Mouse (Mus musculus): ENCODE data around the gene Macrod2. TPM values are rescaled to one million over a fixed set of nuclear protein-coding genes. Genes with fewer than 3 reads are reported as not detected.

The Macrod2 gene
- total and polyA plus RNA-seq, 2 experiments: 2.0 to 3.3 TPM

GRCm38 (mm10) chr2:141308406-141308805, 913.3 kb downstream of the Macrod2 start:
- Histone ChIP-seq H3K79me2 (ENCODE audit: control insufficient read depth, insufficient read depth, low read length) (no peaks in the 10 kb centered on the region), H3K4me1 (ENCODE audit: control insufficient read depth, insufficient read depth, low read length) (no peaks in the 10 kb centered on the region), H3K27me3 (ENCODE audit: control insufficient read depth, insufficient read depth, low read length) (no peaks in the 10 kb centered on the region), H3K27ac (replicated peaks; ENCODE audit: insufficient read depth, low read depth, low read length) (no peak overlapping the region), H3K4me3 (ENCODE audit: insufficient read depth, low read depth, low read length) (no peak overlapping the region), H3K36me3 (ENCODE audit: control insufficient read depth, insufficient read depth, low read length) (no peaks in the 10 kb centered on the region), H3K9ac (ENCODE audit: low read depth, low read length) (no peak overlapping the region)
- DNase-seq (ENCODE audit: extremely low read depth, low read depth, low spot score): no peak
- TF ChIP-seq POLR2A (IDR thresholded peaks at IDR 0.05; ENCODE audit: extremely low read depth, insufficient read depth, low read length) (no peak), CTCF (IDR thresholded peaks at IDR 0.05; ENCODE audit: low read depth, low read length) (no peak)
- WGBS: 82% methylated on average over 3 of the region's 3 CpGs

- no peaks in the 10 kb centered on the region for H3K4me1 ChIP-seq (ENCODE audit: control insufficient read depth, insufficient read depth, low read length)
- H3K36me3 ChIP-seq (ENCODE audit: control insufficient read depth, insufficient read depth, low read length): no peaks in the 10 kb centered on the region
- no peak overlapping the region for H3K27ac ChIP-seq (replicated peaks; ENCODE audit: insufficient read depth, low read depth, low read length)
- no peak for DNase-seq (ENCODE audit: extremely low read depth, low read depth, low spot score)
- H3K27me3 ChIP-seq (ENCODE audit: control insufficient read depth, insufficient read depth, low read length): no peaks in the 10 kb centered on the region
- WGBS: 85% methylated on average over 10 of the region's 10 CpGs
- H3K9ac ChIP-seq (ENCODE audit: low read depth, low read length): no peak overlapping the region
- H3K79me2 ChIP-seq (ENCODE audit: control insufficient read depth, insufficient read depth, low read length): no peaks in the 10 kb centered on the region
- no peak for TF ChIP-seq POLR2A (IDR thresholded peaks at IDR 0.05; ENCODE audit: extremely low read depth, insufficient read depth, low read length)
- H3K4me3 ChIP-seq (ENCODE audit: insufficient read depth, low read depth, low read length): no peak overlapping the region
Observed at GRCm38 (mm10) chr2:141312136-141312948, 917.2 kb downstream of the Macrod2 start.

- TF ChIP-seq CTCF (IDR thresholded peaks at IDR 0.05; ENCODE audit: low read depth, low read length) (no peak), POLR2A (IDR thresholded peaks at IDR 0.05; ENCODE audit: extremely low read depth, insufficient read depth, low read length) (no peak)
- H3K27me3 ChIP-seq (ENCODE audit: control insufficient read depth, insufficient read depth, low read length): no peaks in the 10 kb centered on the region
- H3K79me2 ChIP-seq (ENCODE audit: control insufficient read depth, insufficient read depth, low read length): no peaks in the 10 kb centered on the region
- H3K4me1 ChIP-seq (ENCODE audit: control insufficient read depth, insufficient read depth, low read length): no peaks in the 10 kb centered on the region
- 95% methylated on average over 3 of the region's 3 CpGs for WGBS
- DNase-seq (ENCODE audit: extremely low read depth, low read depth, low spot score): no peak
- no peak overlapping the region for H3K27ac ChIP-seq (replicated peaks; ENCODE audit: insufficient read depth, low read depth, low read length)
- H3K36me3 ChIP-seq (ENCODE audit: control insufficient read depth, insufficient read depth, low read length): no peaks in the 10 kb centered on the region
- no peak overlapping the region for H3K9ac ChIP-seq (ENCODE audit: low read depth, low read length)
- no peak overlapping the region for H3K4me3 ChIP-seq (ENCODE audit: insufficient read depth, low read depth, low read length)
Observed at GRCm38 (mm10) chr2:141315349-141315748, 920.2 kb downstream of the Macrod2 start.

- Histone ChIP-seq H3K27ac (replicated peaks; ENCODE audit: insufficient read depth, low read depth, low read length) (no peak overlapping the region), H3K4me3 (ENCODE audit: insufficient read depth, low read depth, low read length) (no peak overlapping the region), H3K27me3 (ENCODE audit: control insufficient read depth, insufficient read depth, low read length) (no peaks in the 10 kb centered on the region), H3K79me2 (ENCODE audit: control insufficient read depth, insufficient read depth, low read length) (no peaks in the 10 kb centered on the region), H3K9ac (ENCODE audit: low read depth, low read length) (no peak overlapping the region), H3K36me3 (ENCODE audit: control insufficient read depth, insufficient read depth, low read length) (no peaks in the 10 kb centered on the region), H3K4me1 (ENCODE audit: control insufficient read depth, insufficient read depth, low read length) (no peaks in the 10 kb centered on the region)
- TF ChIP-seq CTCF (IDR thresholded peaks at IDR 0.05; ENCODE audit: low read depth, low read length): no peak
- TF ChIP-seq POLR2A (IDR thresholded peaks at IDR 0.05; ENCODE audit: extremely low read depth, insufficient read depth, low read length): no peak
- no peak for DNase-seq (ENCODE audit: extremely low read depth, low read depth, low spot score)
- WGBS: 95% methylated on average over 7 of the region's 7 CpGs
Observed at GRCm38 (mm10) chr2:141323956-141324460, 928.9 kb downstream of the Macrod2 start.

- no peak overlapping the region for H3K27ac ChIP-seq (replicated peaks; ENCODE audit: insufficient read depth, low read depth, low read length)
- no peaks in the 10 kb centered on the region for H3K4me1 ChIP-seq (ENCODE audit: control insufficient read depth, insufficient read depth, low read length)
- no peak overlapping the region for H3K4me3 ChIP-seq (ENCODE audit: insufficient read depth, low read depth, low read length)
- H3K9ac ChIP-seq (ENCODE audit: low read depth, low read length): no peak overlapping the region
- no peak for DNase-seq (ENCODE audit: extremely low read depth, low read depth, low spot score)
- no peaks in the 10 kb centered on the region for H3K79me2 ChIP-seq (ENCODE audit: control insufficient read depth, insufficient read depth, low read length)
- H3K27me3 ChIP-seq (ENCODE audit: control insufficient read depth, insufficient read depth, low read length): no peaks in the 10 kb centered on the region
- TF ChIP-seq CTCF (IDR thresholded peaks at IDR 0.05; ENCODE audit: low read depth, low read length) (no peak), POLR2A (IDR thresholded peaks at IDR 0.05; ENCODE audit: extremely low read depth, insufficient read depth, low read length) (no peak)
- H3K36me3 ChIP-seq (ENCODE audit: control insufficient read depth, insufficient read depth, low read length): no peaks in the 10 kb centered on the region
- 75% methylated on average over 6 of the region's 6 CpGs for WGBS
Observed at GRCm38 (mm10) chr2:141327296-141327695, 932.2 kb downstream of the Macrod2 start.

- no peak overlapping the region for H3K9ac ChIP-seq (ENCODE audit: low read depth, low read length)
- H3K4me3 ChIP-seq (ENCODE audit: insufficient read depth, low read depth, low read length): no peak overlapping the region
- TF ChIP-seq CTCF (IDR thresholded peaks at IDR 0.05; ENCODE audit: low read depth, low read length) (no peak), POLR2A (IDR thresholded peaks at IDR 0.05; ENCODE audit: extremely low read depth, insufficient read depth, low read length) (no peak)
- no peaks in the 10 kb centered on the region for H3K79me2 ChIP-seq (ENCODE audit: control insufficient read depth, insufficient read depth, low read length)
- H3K27me3 ChIP-seq (ENCODE audit: control insufficient read depth, insufficient read depth, low read length): no peaks in the 10 kb centered on the region
- no peak overlapping the region for H3K27ac ChIP-seq (replicated peaks; ENCODE audit: insufficient read depth, low read depth, low read length)
- 45% methylated on average over 3 of the region's 3 CpGs for WGBS
- no peaks in the 10 kb centered on the region for H3K36me3 ChIP-seq (ENCODE audit: control insufficient read depth, insufficient read depth, low read length)
- H3K4me1 ChIP-seq (ENCODE audit: control insufficient read depth, insufficient read depth, low read length): no peaks in the 10 kb centered on the region
- DNase-seq (ENCODE audit: extremely low read depth, low read depth, low spot score): no peak
Observed at GRCm38 (mm10) chr2:141337708-141338107, 942.6 kb downstream of the Macrod2 start.
